Mouse (Mus musculus) lung, adult 10 weeks (tissue): ENCODE measurements around the gene Rbmy. TPM values are rescaled to one million over a fixed set of nuclear protein-coding genes. Genes with fewer than 3 reads are reported as not detected.

Experiments used
- polyA plus RNA-seq: library from polyadenylated mRNA; stranded (reverse); fragments of 350-450 nt; fragmentation: Illumina TruSeq; extraction: RNeasy Lipid Tissue Mini Kit (QIAGEN cat#74804); gene quantifications from one replicate; pipeline ENCODE4 v1.2.3, GENCODE M21; 2014; ENCODE audit warnings: low read depth, low replicate concordance; ENCODE audit not compliant: insufficient read depth

Gene Rbmy
- not detected for polyA plus RNA-seq

DNA sequence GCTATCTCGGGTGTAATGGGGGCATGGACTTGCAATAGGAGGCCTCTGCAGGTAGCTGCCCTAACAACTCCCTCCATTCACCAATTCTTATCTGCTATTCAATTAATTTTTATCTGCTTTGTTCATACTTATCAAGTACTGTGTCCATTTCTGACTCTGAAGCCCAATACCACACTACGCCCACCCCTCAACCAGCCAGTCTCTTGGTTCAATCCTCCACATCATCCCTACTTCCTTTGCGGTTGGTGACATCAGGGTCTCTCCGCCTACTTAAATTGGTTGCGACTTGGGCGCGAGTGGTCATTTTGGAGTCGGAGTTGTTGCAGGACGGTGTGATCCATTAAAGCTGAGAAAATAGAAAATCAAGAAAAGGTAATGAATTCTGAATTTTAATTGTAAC is at the start of gene Rbmy, which contains the start of gene Gm10256:
TSS of gene Rbmy (plus strand) at position 301 of the 400 bp plus-strand sequence.
TSS of gene Gm10256 (plus strand) at position 320 of the 400 bp plus-strand sequence.

DNA sequence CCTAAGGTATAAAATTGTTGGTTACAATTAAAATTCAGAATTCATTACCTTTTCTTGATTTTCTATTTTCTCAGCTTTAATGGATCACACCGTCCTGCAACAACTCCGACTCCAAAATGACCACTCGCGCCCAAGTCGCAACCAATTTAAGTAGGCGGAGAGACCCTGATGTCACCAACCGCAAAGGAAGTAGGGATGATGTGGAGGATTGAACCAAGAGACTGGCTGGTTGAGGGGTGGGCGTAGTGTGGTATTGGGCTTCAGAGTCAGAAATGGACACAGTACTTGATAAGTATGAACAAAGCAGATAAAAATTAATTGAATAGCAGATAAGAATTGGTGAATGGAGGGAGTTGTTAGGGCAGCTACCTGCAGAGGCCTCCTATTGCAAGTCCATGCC is 34.4 kb upstream of the Rbmy start, which contains the start of gene Gm4064:
TSS of gene Gm4064 (minus strand) at position 101 of the 400 bp plus-strand sequence.

Other genes with a start within 250 kb of the Rbmy start
- not detected for gene H2al2c, start 231.6 kb upstream of the Rbmy start, polyA plus RNA-seq
- not detected for gene Sry, start 167.0 kb upstream of the Rbmy start, polyA plus RNA-seq
- gene H2al2b, start 110.0 kb upstream of the Rbmy start, polyA plus RNA-seq, result not detected
- not detected for gene Gm4064, start 34.5 kb upstream of the Rbmy start, polyA plus RNA-seq
- gene Gm10256, start within 50 bp of the Rbmy start, polyA plus RNA-seq, result not detected
- gene Gm10352, start 70.3 kb downstream of the Rbmy start, polyA plus RNA-seq, result not detected
- gene Gm29289, start 101.9 kb downstream of the Rbmy start, polyA plus RNA-seq, result not detected